Mouse (Mus musculus): ENCODE measurements around the gene Bcl9.

DNA sequence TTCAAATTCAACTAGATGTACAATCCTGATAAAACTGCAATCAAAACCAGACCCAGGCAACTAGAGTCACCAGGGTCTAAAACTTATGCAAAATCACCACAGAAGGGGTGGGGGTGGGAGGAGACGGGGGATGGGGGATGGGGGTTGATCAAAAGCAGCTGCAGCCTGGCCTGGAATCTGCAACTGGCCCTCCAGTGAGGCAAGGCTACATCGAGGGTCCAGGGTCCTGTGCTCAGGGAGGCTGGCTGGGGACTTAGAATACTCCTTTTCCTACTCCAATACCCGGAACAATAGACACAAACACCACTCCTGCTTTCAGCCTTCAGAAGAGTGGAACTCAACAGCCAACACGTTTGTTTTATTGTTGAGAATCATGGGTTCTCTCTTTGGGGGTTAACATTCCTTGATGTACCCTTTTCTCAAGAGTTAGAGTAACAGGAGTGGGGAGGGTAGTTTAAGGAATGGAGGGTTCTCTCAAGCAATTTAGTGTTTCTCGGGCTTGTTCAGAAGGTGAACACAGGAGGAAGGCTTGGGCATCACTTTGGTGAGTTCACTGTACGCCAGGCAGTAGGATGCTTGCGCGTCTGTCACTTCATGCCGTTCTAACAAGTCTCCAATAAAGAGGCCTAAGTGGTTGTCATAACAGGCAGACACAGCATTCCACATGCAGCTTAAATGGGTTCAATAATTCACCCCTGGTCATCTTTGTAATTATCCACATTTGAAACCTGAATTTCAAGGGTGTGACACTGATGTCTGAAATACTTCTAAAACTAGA lies 43.7 kb downstream of the Bcl9 start:
- no peak for TF ChIP-seq MYOG (IDR thresholded peaks at IDR 0.05; ENCODE audit: control insufficient read depth, extremely low read depth, insufficient read length)
- TF ChIP-seq CEBPB (IDR thresholded peaks at IDR 0.05; ENCODE audit: low read depth), result no peak
- no peak for TF ChIP-seq CTCF (IDR thresholded peaks at IDR 0.05; ENCODE audit: control insufficient read depth, insufficient read depth, insufficient read length)
- no peak for TF ChIP-seq USF1 (IDR thresholded peaks at IDR 0.05; ENCODE audit: low read depth)
- TF ChIP-seq MAX (IDR thresholded peaks at IDR 0.05), result no peak
- no peak for TF ChIP-seq MYOD1 (IDR thresholded peaks at IDR 0.05; ENCODE audit: control insufficient read depth, insufficient read length, low read depth)
- no peak for TF ChIP-seq FOSL1 (IDR thresholded peaks at IDR 0.05; ENCODE audit: insufficient read depth, low read length, poor library complexity, severe bottlenecking)
